Mouse (Mus musculus): ENCODE results near the gene Ky. TPM values are rescaled to one million over a fixed set of nuclear protein-coding genes. Genes with fewer than 3 reads are reported as not detected.
A peak's percentile ranks its signal among the peaks of the same experiment; 100 is the strongest.

Ky gene
- total and polyA plus RNA-seq, 3 experiments = not detected

DNA sequence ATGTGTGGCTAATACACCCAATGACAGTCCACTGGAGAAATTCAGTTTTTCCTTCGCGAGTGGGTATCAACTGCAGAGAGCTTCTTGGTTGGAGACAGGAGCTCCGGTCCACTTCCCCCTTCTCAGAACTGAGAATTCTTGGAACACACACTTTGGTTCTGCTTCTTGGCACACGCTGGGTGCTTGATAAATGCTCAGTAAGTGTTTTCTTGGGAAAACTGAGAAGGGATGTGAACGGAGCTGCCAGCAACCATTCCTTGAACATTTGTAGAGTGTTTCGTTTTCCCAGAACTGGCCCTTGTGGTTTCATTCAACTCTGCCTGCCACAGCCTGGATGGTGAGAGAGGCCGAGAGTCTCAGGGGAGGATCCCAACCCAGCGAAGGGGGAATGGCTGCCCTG is 43.7 kb downstream of the Ky start:
- Histone ChIP-seq H3K9ac (ENCODE audit: insufficient read depth, low read depth) (no peak overlapping the region), H3K9me3 (replicated peaks; ENCODE audit: low read length) (peaks cover 2% of the 10 kb centered on the region), H3K79me2 (replicated peaks; ENCODE audit: control insufficient read depth, extremely low read depth, insufficient read depth, poor library complexity, severe bottlenecking) (no peaks in the 10 kb centered on the region), H3K36me3 (replicated peaks in 1 of 2; ENCODE audit: control insufficient read depth in 1 of 2, insufficient read depth in 1 of 2, low read length in 1 of 2) (no peaks in the 10 kb centered on the region), H3K4me2 (ENCODE audit: insufficient read depth, low read depth, poor library complexity, severe bottlenecking) (no peak overlapping the region), H3K27me3 (replicated peaks) (peaks cover 39% of the 10 kb centered on the region), H3K27ac (ENCODE audit: insufficient read depth, low read depth) (no peak overlapping the region), H3K4me3 (replicated peaks in 1 of 3; ENCODE audit: low read depth in 2 of 3, low read length in 2 of 3, poor library complexity in 1 of 3) (no peak overlapping the region), H3K4me1 (ENCODE audit: control insufficient read depth in 1 of 2, insufficient read depth in 2 of 2) (peaks cover 0 to 3% of the 10 kb centered on the region in 2 experiments; a peak in 1 of 4 replicates)
- dilution Hi-C loops (cut with MboI; ENCODE audit: extremely low pct_ligation_motif_present, extremely low pct_unique_long_range_greater_than_20kb, low sequenced_read_pairs) = no loop called here
- TF ChIP-seq ZKSCAN1 (IDR thresholded peaks at IDR 0.05; ENCODE audit: borderline replicate concordance, low read depth, low read length) (no peak), CHD2 (IDR thresholded peaks at IDR 0.05; ENCODE audit: low read length) (no peak), TBP (conservative IDR thresholded peaks at IDR 0.05; ENCODE audit: low read depth, low read length) (no peak), SIN3A (IDR thresholded peaks at IDR 0.05; ENCODE audit: low read length) (no peak), KAT2A (IDR thresholded peaks at IDR 0.05; ENCODE audit: insufficient replicate concordance, low read length) (no peak), POLR2AphosphoS2 (IDR thresholded peaks at IDR 0.05; ENCODE audit: low read depth, low read length) (no peak), JUN (IDR thresholded peaks at IDR 0.05; ENCODE audit: insufficient read depth, low read depth, low read length) (no peak), POLR2A (IDR thresholded peaks at IDR 0.05; ENCODE audit: low read depth, low read length) (no peak), NRF1 (IDR thresholded peaks at IDR 0.05; ENCODE audit: low read depth, low read length) (no peak), ZMIZ1 (IDR thresholded peaks at IDR 0.05; ENCODE audit: low read depth, low read length) (no peak), USF1 (IDR thresholded peaks at IDR 0.05; ENCODE audit: low read depth, low read length) (no peak), CTCF (conservative IDR thresholded peaks at IDR 0.05 in 1 of 2, IDR thresholded peaks at IDR 0.05 in 1 of 2; ENCODE audit: low read depth in 2 of 2, low read length in 2 of 2) (no peak), MAZ (IDR thresholded peaks at IDR 0.05; ENCODE audit: low read depth, low read length) (no peak), HCFC1 (IDR thresholded peaks at IDR 0.05; ENCODE audit: low read depth, low read length) (no peak), UBTF (IDR thresholded peaks at IDR 0.05; ENCODE audit: low read depth, low read length) (no peak), RAD21 (IDR thresholded peaks at IDR 0.05; ENCODE audit: low read depth, low read length) (no peak), PAX5 (IDR thresholded peaks at IDR 0.05; ENCODE audit: low read length) (no peak)
- in situ Hi-C loops (cut with MboI; ENCODE audit: low pct_ligation_motif_present, low pct_unique_long_range_greater_than_20kb, low sequenced_read_pairs) = loop anchor here (25.0 kb wide), 1 partner anchor 1237 kb away; no protein-coding TSS in a partner anchor
- no peak for DNase-seq (ENCODE audit: extremely low read depth)

DNA sequence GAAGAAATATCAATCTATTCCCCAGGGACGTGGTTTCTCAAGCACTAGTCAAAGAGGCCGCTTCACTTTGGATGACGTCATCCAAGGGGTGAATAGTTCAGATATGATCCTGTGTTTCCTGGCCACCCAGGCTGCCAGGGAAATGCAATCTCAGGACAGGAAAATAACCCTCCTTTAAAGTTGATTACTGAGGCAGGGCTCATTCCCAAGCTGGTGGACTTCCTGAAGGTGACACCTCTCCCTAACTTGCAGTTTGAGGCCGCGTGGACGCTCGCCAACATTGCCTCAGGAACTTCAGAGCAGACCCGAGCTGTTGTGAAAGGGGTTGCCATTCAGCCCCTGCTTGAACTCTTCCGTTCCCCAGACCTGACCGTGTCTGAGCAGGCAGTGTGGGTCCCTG is 46.2 kb downstream of the Ky start:
- peaks cover 31% of the 10 kb centered on the region for H3K27me3 ChIP-seq (replicated peaks)
- peaks cover 0 to 3% of the 10 kb centered on the region in 2 experiments; a peak in 1 of 4 replicates for H3K4me1 ChIP-seq (ENCODE audit: control insufficient read depth in 1 of 2, insufficient read depth in 2 of 2)
- H3K4me2 ChIP-seq (ENCODE audit: insufficient read depth, low read depth, poor library complexity, severe bottlenecking) = no peak overlapping the region
- no peak overlapping the region for H3K9ac ChIP-seq (ENCODE audit: insufficient read depth, low read depth)
- no peaks in the 10 kb centered on the region for H3K36me3 ChIP-seq (replicated peaks in 1 of 2; ENCODE audit: control insufficient read depth in 1 of 2, insufficient read depth in 1 of 2, low read length in 1 of 2)
- dilution Hi-C loops (cut with MboI; ENCODE audit: extremely low pct_ligation_motif_present, extremely low pct_unique_long_range_greater_than_20kb, low sequenced_read_pairs) (no loop called here), in situ Hi-C loops (cut with MboI; ENCODE audit: low pct_ligation_motif_present, low pct_unique_long_range_greater_than_20kb, low sequenced_read_pairs) (no loop called here)
- H3K9me3 ChIP-seq (replicated peaks; ENCODE audit: low read length) = peaks cover 2% of the 10 kb centered on the region
- DNase-seq (ENCODE audit: extremely low read depth) = peak; percentile 24
- H3K4me3 ChIP-seq (replicated peaks in 1 of 3; ENCODE audit: low read depth in 2 of 3, low read length in 2 of 3, poor library complexity in 1 of 3) = no peak overlapping the region
- no peak for TF ChIP-seq TCF12 (IDR thresholded peaks at IDR 0.05; ENCODE audit: low read depth, low read length)
- no peak for TF ChIP-seq ZNF384 (IDR thresholded peaks at IDR 0.05; ENCODE audit: low read depth, low read length)
- TF ChIP-seq PAX5 (IDR thresholded peaks at IDR 0.05; ENCODE audit: low read length) = no peak
- TF ChIP-seq GABPA (IDR thresholded peaks at IDR 0.05; ENCODE audit: insufficient replicate concordance, low read depth, low read length) = no peak
- no peak for TF ChIP-seq CHD2 (IDR thresholded peaks at IDR 0.05; ENCODE audit: low read length)
- TF ChIP-seq JUN (IDR thresholded peaks at IDR 0.05; ENCODE audit: insufficient read depth, low read depth, low read length) = no peak
- H3K27ac ChIP-seq (ENCODE audit: insufficient read depth, low read depth) = no peak overlapping the region
- no peaks in the 10 kb centered on the region for H3K79me2 ChIP-seq (replicated peaks; ENCODE audit: control insufficient read depth, extremely low read depth, insufficient read depth, poor library complexity, severe bottlenecking)

Data from CH12.LX (cell line).